Mouse (Mus musculus): ENCODE data around the gene Rsph10b.

Rsph10b gene

GRCm38 (mm10) chr5:143932831-143933230, at the start of gene Rsph10b:
TSS of gene Rsph10b (plus strand) at chr5:143933035.
- DNase-seq (ENCODE audit: low spot score) = peak; percentile 13

GRCm38 (mm10) chr5:143885274-143885673, 47.6 kb upstream of the Rsph10b start:
- no peak for DNase-seq (ENCODE audit: low spot score)

- DNase-seq (ENCODE audit: low spot score) = no peak
Measured at GRCm38 (mm10) chr5:143890741-143891140, 42.1 kb upstream of the Rsph10b start.

GRCm38 (mm10) chr5:143892255-143892886, 40.5 kb upstream of the Rsph10b start:
- no peak for DNase-seq (ENCODE audit: low spot score)

GRCm38 (mm10) chr5:143893396-143893795, 39.4 kb upstream of the Rsph10b start:
- DNase-seq (ENCODE audit: low spot score) = no peak

- DNase-seq (ENCODE audit: low spot score) = no peak
Measured at GRCm38 (mm10) chr5:143897635-143898330, 35.1 kb upstream of the Rsph10b start, which contains the start of gene Ankrd61. TSS of gene Ankrd61 (minus strand) at chr5:143897685.

GRCm38 (mm10) chr5:143902111-143902510, 30.7 kb upstream of the Rsph10b start:
- DNase-seq (ENCODE audit: low spot score) = no peak

- DNase-seq (ENCODE audit: low spot score) = no peak
Measured at GRCm38 (mm10) chr5:143903813-143904212, 29.0 kb upstream of the Rsph10b start.

- DNase-seq (ENCODE audit: low spot score) = no peak
Measured at GRCm38 (mm10) chr5:143906429-143906828, 26.4 kb upstream of the Rsph10b start.

- no peak for DNase-seq (ENCODE audit: low spot score)
Measured at GRCm38 (mm10) chr5:143908926-143909325, 23.9 kb upstream of the Rsph10b start.

- peak; percentile 88 for DNase-seq (ENCODE audit: low spot score)
Measured at GRCm38 (mm10) chr5:143909417-143910400, 23.1 kb upstream of the Rsph10b start, which contains the start of the genes Aimp2 and Pms2. TSS of gene Aimp2 (minus strand) at chr5:143909847. TSS of gene Pms2 (plus strand) at chr5:143909964.

GRCm38 (mm10) chr5:143916221-143916620, 16.6 kb upstream of the Rsph10b start:
- no peak for DNase-seq (ENCODE audit: low spot score)

- DNase-seq (ENCODE audit: low spot score) = peak; percentile 26
Measured at GRCm38 (mm10) chr5:143917418-143917817, 15.4 kb upstream of the Rsph10b start.

GRCm38 (mm10) chr5:143918120-143918519, 14.7 kb upstream of the Rsph10b start:
- no peak for DNase-seq (ENCODE audit: low spot score)

- DNase-seq (ENCODE audit: low spot score) = no peak
Measured at GRCm38 (mm10) chr5:143924781-143925452, 7.9 kb upstream of the Rsph10b start.

GRCm38 (mm10) chr5:143927875-143928274, 5.0 kb upstream of the Rsph10b start, which contains the start of gene Gm42421:
TSS of gene Gm42421 (plus strand) at chr5:143928175.
- no peak for DNase-seq (ENCODE audit: low spot score)

GRCm38 (mm10) chr5:143929291-143929690, 3.5 kb upstream of the Rsph10b start:
- DNase-seq (ENCODE audit: low spot score) = no peak

- no peak for DNase-seq (ENCODE audit: low spot score)
Measured at GRCm38 (mm10) chr5:143930656-143931055, 2.2 kb upstream of the Rsph10b start.

- DNase-seq (ENCODE audit: low spot score) = no peak
Measured at GRCm38 (mm10) chr5:143931863-143932580, 813 bp upstream of the Rsph10b start.

GRCm38 (mm10) chr5:143933414-143933813, 579 bp downstream of the Rsph10b start:
- DNase-seq (ENCODE audit: low spot score) = no peak

GRCm38 (mm10) chr5:143933875-143934274, 1.0 kb downstream of the Rsph10b start:
- no peak for DNase-seq (ENCODE audit: low spot score)

Measured in ovary, postnatal 14 days (tissue).